Mouse (Mus musculus) gastrocnemius, postnatal 4 days (tissue): ENCODE data around the gene Pimreg. TPM values are rescaled to one million over a fixed set of nuclear protein-coding genes. Genes with fewer than 3 reads are reported as not detected.
A peak's percentile ranks its signal among the peaks of the same experiment; 100 is the strongest.

Experiments used
- DNase-seq, 2 experiments: peaks; one replicate each; pipeline ENCODE4 v3.0.0; 2021 to 2022; ENCODE audit warnings: low spot score in 2 of 2, mixed read lengths in 2 of 2
- long read RNA-seq, 2 experiments: library from polyadenylated mRNA; stranded (forward); transcript quantifications; one replicate each; pipeline ENCODE4 v2.0.0; 2021
- total RNA-seq, 2 experiments: library from RNA; stranded (reverse); gene quantifications; 2 replicates each; pipeline ENCODE4 v1.2.3; 2021

Gene Pimreg
- total RNA-seq, result 10 to 100 TPM; 21.3 to 30.0 TPM
- long read RNA-seq, experiment 1, transcript Pimreg-201 (6 exons, 1,513 nt), result major isoform, 33 of 40 reads
- long read RNA-seq, experiment 1, partial matches to known transcripts, result 4 of 40 reads
- long read RNA-seq, experiment 1, other reads (novel, unspliced or antisense), result 3 of 40 reads
- long read RNA-seq, experiment 2, transcript Pimreg-201 (6 exons, 1,513 nt), result major isoform, 24 of 33 reads
- long read RNA-seq, experiment 2, partial matches to known transcripts, result 4 of 33 reads
- long read RNA-seq, experiment 2, other reads (novel, unspliced or antisense), result 5 of 33 reads

GRCm38 (mm10) chr11:72041768-72042607, at the start of gene Pimreg:
TSS of gene Pimreg (plus strand) at chr11:72042032.
- peak; percentile 72 to 88 for DNase-seq

DNA sequence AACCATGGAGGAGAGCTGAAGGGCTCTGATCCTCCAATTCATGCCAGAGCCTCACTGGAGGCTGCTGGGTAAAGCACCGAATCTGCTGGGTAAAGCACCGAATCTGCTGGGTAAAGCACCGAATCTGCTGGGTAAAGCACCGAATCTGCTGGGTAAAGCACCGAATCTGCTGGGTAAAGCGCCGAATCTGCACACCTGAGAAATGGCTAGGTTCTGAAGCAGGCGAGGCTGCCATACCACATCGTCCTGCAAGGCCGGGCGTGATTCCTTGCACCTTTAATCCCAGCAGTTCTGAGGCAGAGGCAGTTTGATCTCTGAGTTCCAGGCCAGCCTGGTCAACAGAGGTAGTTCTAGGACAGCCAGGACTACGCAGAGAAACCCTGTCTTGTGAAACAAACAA, 49.4 kb upstream of the Pimreg start:
- no peak for DNase-seq

DNA sequence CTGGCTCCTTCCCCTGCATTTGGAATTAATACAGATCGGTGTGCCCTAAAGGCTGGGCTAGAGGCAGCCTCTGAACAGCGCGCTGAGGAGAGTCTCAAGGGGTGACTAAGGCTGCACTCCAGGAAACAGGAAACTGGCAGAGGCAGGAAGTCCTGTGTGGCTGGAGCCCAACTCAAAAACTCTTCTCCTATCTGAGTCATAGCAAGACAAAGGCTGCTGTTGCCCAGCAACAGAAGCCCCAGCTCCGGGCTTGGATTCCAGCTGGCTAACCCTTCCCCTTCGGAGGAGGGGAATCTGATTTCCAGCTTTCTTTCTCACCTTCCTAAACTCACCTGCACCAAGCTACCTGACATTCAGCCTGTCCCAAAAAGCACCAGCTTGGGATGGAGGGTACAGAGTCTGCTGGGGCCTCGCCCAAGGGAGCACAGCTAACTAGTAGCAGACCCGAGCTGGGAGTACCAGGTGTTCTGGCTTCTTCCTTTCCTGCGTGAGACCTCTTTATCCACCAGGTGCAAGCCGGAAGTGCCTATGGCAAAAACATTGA, 45.8 kb upstream of the Pimreg start:
- DNase-seq, result peak; percentile 32 to 63

DNA sequence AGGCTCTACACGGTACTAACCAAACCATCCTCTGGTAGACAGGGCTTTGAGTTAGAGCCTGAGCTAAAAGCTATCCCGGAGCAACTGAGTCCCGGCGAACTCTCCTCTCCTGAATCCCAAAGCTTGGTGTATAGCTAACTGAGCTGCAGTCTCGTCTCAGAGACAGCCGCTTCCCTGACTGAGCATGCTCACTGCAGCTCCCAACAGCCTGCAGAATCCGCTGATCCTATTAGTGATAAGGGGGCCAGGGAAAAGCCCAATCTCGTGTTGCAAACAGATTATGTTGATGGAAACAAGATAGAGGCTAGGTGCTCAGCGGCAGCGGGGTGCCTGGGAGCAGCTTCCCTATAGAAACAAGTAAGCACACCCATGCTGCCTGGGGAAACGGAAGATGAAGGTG, 45.0 kb upstream of the Pimreg start:
- no peak for DNase-seq

DNA sequence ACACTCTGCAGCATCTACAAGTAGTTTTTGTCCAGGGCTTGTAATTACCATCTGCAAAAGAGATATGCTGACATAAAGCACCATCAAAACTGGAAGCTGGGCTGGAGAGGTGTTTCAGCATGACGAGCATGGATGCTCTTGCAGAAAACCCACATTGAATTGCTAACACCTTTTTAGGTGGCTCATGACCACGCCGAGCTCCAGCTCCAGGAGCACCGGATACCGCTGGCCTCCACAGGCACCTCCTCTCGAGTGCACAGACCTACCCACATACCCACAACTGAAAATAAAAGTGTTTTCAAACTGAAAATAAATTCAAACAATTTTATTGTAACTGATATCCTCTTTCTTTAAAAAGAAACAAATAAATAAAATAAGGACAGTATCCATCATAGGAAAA, 41.6 kb upstream of the Pimreg start:
- DNase-seq, result no peak

GRCm38 (mm10) chr11:72002138-72002853, 39.5 kb upstream of the Pimreg start:
- no peak for DNase-seq

- no peak for DNase-seq
These were observed 38.7 kb upstream of the Pimreg start for GRCm38 (mm10) chr11:72003171-72003570.

DNA sequence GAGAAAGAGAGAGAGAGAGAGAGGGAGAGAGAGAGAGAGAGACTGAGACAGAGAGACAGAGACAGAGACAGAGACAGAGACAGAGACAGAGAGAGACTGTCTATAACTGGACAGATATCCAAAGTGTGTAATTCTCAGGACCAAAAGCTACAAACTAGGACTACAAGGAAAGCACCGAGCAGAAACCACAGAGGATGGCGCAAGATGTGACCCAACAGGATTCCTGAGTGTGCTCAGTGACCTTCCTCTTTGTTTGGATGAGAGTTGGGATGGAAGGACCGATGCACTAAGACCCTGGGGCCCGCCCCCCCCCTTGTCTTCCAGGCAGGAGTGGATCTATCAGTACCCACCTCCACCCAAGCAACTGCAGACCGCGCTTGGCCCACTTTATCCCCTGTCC, 36.3 kb upstream of the Pimreg start:
- DNase-seq, result no peak

- DNase-seq, result no peak
These were observed 31.5 kb upstream of the Pimreg start for GRCm38 (mm10) chr11:72010367-72010766.

DNA sequence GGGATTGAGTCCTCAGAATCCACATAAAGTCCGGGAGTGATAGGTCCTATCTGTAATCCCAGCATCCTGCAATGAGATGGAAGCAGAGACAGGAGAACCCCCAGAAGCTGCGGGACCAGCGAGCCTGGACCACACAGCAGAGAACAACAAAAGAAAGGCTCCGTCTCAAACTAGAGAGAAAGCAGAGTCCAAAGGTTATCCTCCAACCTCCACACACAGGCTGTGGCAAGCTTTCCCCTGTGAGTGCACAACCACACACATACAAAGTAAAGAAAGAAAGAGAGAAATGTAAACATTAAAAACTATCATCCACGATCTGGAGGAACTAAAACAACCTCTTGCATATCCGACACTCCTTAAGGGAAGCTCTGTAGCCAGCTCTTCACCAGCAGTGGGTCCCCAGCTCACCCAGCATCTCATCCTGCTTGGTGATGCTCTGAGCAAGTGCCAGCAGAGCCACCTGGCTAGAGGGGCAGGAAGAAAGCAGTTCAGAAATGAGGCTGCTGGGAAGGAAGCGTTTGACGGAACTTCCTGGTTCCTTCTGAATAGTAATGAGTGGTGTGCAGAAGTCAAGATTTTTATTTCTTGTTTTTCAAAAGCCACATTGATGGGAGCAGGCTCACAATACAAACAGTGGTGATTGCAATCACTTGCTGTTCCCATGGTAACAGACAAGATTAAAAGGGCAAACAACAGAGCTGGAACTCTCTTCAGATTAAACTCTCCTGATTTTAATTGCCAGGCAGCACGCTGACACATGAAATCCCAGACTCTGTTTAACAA, 30.7 kb upstream of the Pimreg start:
- no peak for DNase-seq

GRCm38 (mm10) chr11:72011955-72012354, 29.9 kb upstream of the Pimreg start:
- DNase-seq, result peak in 1 of 2 experiments; percentile 32

DNA sequence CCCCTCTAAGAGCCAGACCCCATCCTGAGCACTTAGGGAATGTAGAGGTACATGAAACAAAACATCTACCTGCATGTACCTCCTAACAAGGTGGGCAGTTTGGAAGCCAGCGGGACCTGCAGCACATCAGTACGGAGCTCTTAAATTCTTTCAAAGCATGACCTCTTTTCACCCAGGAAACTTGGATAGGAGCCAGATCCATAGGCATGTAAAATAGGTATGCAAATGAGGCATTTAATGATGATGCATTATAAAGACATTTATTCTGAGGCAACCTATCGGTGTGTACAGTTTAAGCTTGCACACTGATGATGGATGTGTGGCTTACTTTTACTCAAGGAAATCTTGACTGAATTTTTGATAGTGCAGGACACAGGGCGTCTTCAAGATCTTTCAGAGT, 27.2 kb upstream of the Pimreg start:
- DNase-seq, result no peak

DNA sequence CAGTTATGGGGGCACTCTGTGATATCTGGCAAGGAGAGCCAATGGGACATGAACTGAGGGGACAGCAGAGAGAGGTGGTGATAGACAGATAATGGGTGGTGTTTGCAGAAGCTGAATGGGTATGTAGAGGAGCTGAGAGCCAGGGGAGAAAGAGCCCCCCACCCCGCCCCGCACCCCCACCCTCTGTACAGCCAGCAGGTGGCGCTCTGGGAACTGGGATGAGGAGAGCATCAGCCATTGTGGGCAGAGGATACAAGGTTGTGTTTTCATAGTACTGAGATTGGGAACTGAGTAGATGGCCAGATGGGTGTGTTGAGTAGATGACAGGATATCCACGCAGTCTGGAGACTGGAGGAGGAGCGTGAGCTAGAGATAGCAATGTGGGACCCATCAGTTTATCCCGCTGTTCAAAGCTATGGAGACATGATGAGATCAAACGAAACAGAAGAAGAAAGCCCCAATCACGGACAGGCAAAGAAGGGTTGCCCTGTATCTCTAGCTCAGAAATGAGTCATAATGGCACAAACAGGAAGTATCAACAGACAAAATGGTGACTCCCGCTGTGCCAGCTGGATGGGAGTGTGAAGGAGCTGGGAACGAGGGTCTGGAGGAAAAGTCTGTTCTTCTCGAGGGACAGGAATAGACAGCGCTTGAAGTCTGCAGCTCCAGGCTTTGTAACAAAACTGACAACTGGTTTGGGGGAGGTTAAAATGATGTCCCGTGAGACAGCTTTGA, 25.1 kb upstream of the Pimreg start:
- DNase-seq, result no peak

DNA sequence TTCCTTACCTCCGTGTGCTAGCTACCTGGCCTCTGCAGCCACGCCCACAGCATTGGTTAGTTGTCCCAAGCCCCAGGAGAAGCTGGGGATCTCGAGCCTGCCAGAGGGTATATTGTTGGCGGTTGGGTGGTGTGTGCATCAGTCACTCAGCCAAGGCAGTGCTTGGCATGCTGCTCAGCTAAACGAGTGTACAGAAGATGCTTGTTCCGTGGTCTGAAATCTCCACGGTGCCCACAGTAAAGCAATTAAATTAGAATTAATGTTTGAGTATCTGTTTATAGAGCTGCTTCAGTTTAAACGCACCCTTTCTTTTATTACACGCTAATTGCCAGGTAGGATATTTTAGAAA, 24.6 kb upstream of the Pimreg start:
- no peak for DNase-seq

DNA sequence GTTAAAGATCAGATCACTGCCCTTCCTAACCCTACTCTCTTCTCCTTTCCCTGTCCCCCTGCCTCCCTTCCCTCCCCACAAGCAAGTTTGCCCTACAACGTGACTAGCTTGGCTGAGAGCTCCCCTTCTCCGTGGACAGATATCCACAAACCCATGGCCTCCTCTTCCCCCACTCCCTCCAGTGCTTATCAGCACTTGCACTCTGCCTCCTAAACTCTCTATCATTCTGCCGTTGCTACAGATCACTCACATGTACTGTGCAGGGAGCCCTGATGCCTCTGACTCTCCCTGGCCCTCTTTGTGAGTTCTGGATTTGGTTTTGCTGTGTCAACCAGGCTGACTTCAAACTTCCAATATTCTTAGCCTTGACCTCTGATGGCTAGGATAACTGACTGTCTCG, 20.8 kb upstream of the Pimreg start:
- DNase-seq, result no peak

DNA sequence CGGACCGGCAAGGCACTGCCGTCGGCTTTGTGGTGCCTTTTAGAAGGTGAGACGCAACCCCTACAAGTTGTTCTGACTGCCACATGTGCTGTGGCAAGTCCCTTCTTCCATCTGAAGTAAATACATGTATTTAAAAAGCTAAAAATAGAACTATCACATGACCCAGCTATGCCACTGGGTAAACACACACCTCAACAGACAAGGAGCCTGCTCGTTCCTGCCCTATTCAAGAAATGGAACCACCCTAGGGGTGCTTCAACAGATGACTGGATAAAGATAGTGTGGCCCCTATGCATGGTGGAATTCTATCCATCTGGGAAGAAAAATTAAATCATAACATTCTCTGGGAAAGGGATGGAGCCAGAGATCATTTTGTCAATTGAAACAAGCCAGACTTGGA, 19.0 kb upstream of the Pimreg start:
- DNase-seq, result no peak

DNA sequence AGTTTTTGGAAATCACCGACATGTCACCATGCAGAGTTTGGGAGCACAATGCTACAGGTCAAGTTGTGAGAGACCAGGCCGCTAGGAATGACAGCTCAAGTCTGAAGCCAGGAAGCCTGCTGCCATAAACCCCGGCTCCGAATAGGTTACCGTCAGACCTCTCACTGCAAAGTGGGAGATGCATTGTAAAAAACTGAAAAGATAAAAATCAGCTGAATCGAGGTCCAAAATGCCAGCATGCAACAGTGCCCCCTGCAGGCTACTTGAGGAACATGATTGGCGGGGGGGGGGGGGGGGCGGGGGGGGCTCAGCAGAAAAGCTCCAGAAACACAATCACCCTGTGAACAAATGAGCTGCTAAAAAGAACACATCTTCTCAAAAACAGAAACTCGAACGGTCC, 18.3 kb upstream of the Pimreg start:
- DNase-seq, result no peak

- peak in 1 of 2 experiments; percentile 68 for DNase-seq
These were observed 17.5 kb upstream of the Pimreg start for GRCm38 (mm10) chr11:72024193-72024781.

- no peak for DNase-seq
These were observed 16.0 kb upstream of the Pimreg start for GRCm38 (mm10) chr11:72025843-72026242.

DNA sequence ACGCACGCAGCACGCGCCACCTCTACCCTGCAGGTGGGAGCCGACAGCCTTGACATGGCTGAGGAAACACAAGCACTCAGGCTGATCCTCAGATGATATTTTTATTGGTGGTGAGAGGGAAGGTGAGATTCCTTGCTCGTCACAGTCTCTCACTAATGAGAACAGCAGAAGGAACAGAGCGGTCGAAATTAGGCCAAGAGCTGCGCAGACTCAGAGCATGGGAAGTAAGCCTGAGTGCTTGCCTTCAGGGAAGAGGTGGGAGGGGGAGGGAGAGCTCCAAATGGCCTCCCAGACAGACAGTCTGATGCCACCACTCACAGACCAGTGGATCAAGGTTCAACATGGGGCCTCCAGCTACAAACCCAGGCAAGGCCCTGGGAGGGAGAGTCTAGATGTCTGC, 15.3 kb upstream of the Pimreg start:
- no peak for DNase-seq
